Mouse (Mus musculus) stomach, embryonic 16.5 days (tissue): ENCODE results near the gene Pgpep1l. TPM values are rescaled to one million over a fixed set of nuclear protein-coding genes. Genes with fewer than 3 reads are reported as not detected.
A peak's percentile ranks its signal among the peaks of the same experiment; 100 is the strongest.
"Not testable (repeated sequence)": the region's sequence is repeated elsewhere in the genome, so short reads cannot be mapped to it uniquely, and the experiment has no call there.

ENCODE experiments used
- ATAC-seq: fragments of 200-750 bp; cut with Nextera tagmentation; 2 replicates; pipeline ENCODE4 v1.8.0; 2017; ENCODE audit warnings: moderate number of reproducible peaks, moderate TSS enrichment; ENCODE audit not compliant: insufficient read depth, low FRiP score
- H3K27ac ChIP-seq: fragments of 300-500 bp; sonication (generic); 2 replicates; pipeline ENCODE4 v1.5.1; 2014; ENCODE audit warnings: low read length
- H3K27me3 ChIP-seq: fragments of 300-500 bp; sonication (generic); 2 replicates; pipeline ENCODE4 v1.6.1; 2014; ENCODE audit warnings: low read length, control low read depth, mixed read lengths; ENCODE audit not compliant: control insufficient read depth, insufficient read depth
- H3K36me3 ChIP-seq: fragments of 300-500 bp; sonication (generic); 2 replicates; pipeline ENCODE4 v1.6.1; 2014; ENCODE audit warnings: low read length; ENCODE audit not compliant: control insufficient read depth, insufficient read depth
- H3K4me1 ChIP-seq: fragments of 300-500 bp; sonication (generic); 2 replicates; pipeline ENCODE4 v1.6.1; 2014; ENCODE audit warnings: low read length, control low read depth, mixed read lengths; ENCODE audit not compliant: control insufficient read depth, insufficient read depth
- H3K4me2 ChIP-seq: fragments of 300-500 bp; sonication (generic); 2 replicates; pipeline ENCODE4 v1.6.1; 2014; ENCODE audit warnings: low read depth, low read length, mixed read lengths
- H3K4me3 ChIP-seq: fragments of 300-500 bp; sonication (generic); replicated peaks from 2 replicates; pipeline ENCODE4 v1.5.1; 2014; ENCODE audit warnings: mild to moderate bottlenecking, low read length
- H3K9ac ChIP-seq: fragments of 300-500 bp; sonication (generic); 2 replicates; pipeline ENCODE4 v1.6.1; 2014; ENCODE audit warnings: low read length
- H3K9me3 ChIP-seq: fragments of 300-500 bp; sonication (generic); replicated peaks from 2 replicates; pipeline ENCODE4 v1.6.1; 2016; ENCODE audit warnings: low read length, control low read depth; ENCODE audit not compliant: control insufficient read depth
- WGBS: fragments of 180-500 bp; shearing (Covaris S2); extraction: QIAGEN DNeasy Blood & Tissue Kit; methylation state at CpG from one replicate; pipeline ENCODE4 v1.1.7; 2014; 5-methylcytosine and 5-hydroxymethylcytosine counted together
- polyA plus RNA-seq: library from polyadenylated mRNA; unstranded; fragments of >200 nt; fragmentation: Nextera tagmentation; extraction: Ambion mirVana; gene quantifications from 2 replicates; pipeline ENCODE4 v1.2.1, GENCODE M21; 2015

Pgpep1l gene
- polyA plus RNA-seq, 1 experiment from 2014 or later = not detected

DNA sequence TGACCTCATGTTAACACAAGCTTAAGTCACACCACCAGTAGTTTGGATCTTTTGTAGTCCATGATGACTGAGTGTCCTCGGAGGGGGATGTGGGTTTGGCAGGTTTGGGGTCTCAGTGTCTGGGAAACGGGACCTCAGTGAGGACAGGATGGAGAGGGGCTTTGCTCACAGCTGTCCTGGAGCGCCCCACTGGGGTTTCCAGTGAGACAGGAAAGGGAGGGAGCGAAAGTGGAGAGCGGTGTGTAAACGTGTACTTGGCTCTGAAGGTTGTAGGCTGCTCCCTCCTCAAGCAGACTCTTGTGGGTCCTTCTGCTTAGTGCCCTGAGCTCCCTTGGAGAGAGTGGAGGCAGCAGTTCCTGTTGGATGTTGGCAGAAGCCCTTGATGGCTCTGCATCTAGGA lies 14.9 kb upstream of the Pgpep1l start:
- H3K36me3 ChIP-seq = no peaks in the 10 kb centered on the region
- H3K27ac ChIP-seq = no peak overlapping the region
- H3K4me1 ChIP-seq = peaks cover 4% of the 10 kb centered on the region; the same call in 1 of the 2 replicates
- H3K4me2 ChIP-seq = no peak overlapping the region
- H3K9ac ChIP-seq = no peak overlapping the region
- no peaks in the 10 kb centered on the region for H3K9me3 ChIP-seq
- H3K4me3 ChIP-seq = no peak overlapping the region
- peaks cover 3% of the 10 kb centered on the region; the same call in 1 of the 2 replicates for H3K27me3 ChIP-seq
- WGBS = 62% methylated on average over 6 of the region's 6 CpGs
- ATAC-seq = no peak

DNA sequence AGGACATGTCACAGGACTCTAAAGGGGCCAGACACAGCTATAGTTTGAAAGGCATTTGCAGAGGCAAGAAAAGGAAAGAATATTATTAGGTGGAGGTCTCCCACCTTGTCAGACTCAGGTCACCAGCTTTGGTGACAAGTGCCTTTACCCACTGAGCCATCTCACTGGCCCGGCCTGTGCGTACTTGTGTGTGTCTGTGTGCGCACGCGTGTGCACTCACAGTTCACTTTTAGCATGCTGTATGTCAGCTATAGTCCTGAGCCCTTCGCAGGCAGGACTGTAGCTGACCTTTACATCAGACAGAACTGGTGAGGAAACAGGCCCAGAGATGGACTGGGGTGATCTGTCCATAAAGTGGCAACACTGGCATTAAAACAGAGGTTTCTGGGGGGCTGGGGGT lies 14.4 kb upstream of the Pgpep1l start:
- Histone ChIP-seq H3K36me3 (no peaks in the 10 kb centered on the region), H3K4me2 (no peak overlapping the region), H3K9me3 (no peaks in the 10 kb centered on the region), H3K27ac (no peak overlapping the region), H3K4me3 (no peak overlapping the region), H3K4me1 (0 out of 2 replicates have a peak, but pooled peaks cover 4% of the 10 kb centered on the region), H3K9ac (no peak overlapping the region), H3K27me3 (peaks cover 3% of the 10 kb centered on the region; the same call in 1 of the 2 replicates)
- no peak for ATAC-seq
- 95% methylated on average over 6 of the region's 6 CpGs for WGBS

DNA sequence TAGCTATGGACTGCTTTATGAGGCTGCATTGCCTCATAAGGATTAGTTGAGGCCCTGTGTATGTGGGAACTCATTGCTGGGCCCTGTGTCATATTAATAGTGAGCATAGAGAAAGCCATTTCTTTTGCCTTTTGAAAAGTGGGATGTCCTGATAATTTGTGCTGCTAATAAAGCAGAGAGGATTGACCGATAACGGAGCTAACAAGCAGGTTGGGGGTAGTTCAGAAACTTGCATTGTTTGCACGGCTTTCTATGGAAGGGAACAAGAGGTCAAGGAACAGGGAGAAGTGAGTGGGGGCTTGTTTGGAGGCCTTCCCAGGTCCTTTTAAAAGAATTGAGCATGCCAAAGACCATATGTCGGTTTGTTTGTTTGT lies 13.9 kb upstream of the Pgpep1l start:
- 65% methylated on average over 4 of the region's 4 CpGs for WGBS
- H3K36me3 ChIP-seq = no peaks in the 10 kb centered on the region
- H3K4me2 ChIP-seq = no peak overlapping the region
- no peak for ATAC-seq
- H3K4me1 ChIP-seq = 0 out of 2 replicates have a peak, but pooled peaks cover 4% of the 10 kb centered on the region
- no peak overlapping the region for H3K4me3 ChIP-seq
- no peak overlapping the region for H3K27ac ChIP-seq
- H3K27me3 ChIP-seq = peaks cover 3% of the 10 kb centered on the region; the same call in 1 of the 2 replicates
- H3K9me3 ChIP-seq = no peaks in the 10 kb centered on the region
- H3K9ac ChIP-seq = no peak overlapping the region

DNA sequence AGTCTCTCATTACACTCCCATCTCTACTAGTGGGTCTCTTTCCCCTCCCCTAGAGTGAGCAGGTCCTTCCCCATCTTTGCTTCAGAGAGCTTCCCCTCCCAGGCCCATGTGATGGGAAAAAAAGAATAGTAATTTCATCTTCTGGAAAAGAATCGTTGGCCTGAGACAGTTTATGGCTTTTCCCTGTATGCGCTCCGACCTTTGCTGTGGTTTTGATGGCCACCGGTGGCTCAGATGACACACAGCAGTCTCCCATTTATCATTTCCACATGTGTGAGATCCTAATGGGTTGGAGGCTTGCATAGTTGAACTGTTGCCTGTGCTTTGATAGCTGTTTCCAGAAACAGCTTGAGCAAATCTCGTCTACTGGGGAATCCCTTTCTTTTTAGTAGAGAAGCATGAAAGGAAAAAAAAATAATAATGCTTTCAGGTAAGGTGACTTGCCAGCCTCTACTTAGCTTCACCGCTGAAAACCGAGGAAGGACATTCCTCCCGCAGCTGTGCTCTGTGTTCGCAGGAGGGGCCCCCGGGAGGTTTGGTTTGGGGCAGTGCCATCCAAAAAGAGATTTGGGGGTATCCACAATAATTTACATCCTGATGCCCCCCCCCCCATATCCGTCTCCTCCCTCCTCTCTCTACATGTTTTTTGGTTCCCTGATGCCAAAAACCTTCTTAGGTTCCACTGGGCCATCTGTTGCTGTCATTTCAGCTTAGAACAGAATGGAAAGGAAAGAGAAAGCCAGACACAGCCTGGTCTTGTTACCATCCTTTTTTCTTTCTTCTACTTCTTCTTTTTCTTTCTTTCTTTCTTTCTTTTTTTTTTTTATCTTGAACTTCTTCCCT lies 13.2 kb upstream of the Pgpep1l start:
- Histone ChIP-seq H3K9ac (no peak overlapping the region), H3K4me3 (no peak overlapping the region), H3K4me2 (no peak overlapping the region), H3K27ac (no peak overlapping the region), H3K27me3 (peaks cover 3% of the 10 kb centered on the region; the same call in 1 of the 2 replicates), H3K9me3 (no peaks in the 10 kb centered on the region), H3K4me1 (0 out of 2 replicates have a peak, but pooled peaks cover 4% of the 10 kb centered on the region), H3K36me3 (no peaks in the 10 kb centered on the region)
- no peak for ATAC-seq
- 41% methylated on average over 11 of the region's 11 CpGs for WGBS

DNA sequence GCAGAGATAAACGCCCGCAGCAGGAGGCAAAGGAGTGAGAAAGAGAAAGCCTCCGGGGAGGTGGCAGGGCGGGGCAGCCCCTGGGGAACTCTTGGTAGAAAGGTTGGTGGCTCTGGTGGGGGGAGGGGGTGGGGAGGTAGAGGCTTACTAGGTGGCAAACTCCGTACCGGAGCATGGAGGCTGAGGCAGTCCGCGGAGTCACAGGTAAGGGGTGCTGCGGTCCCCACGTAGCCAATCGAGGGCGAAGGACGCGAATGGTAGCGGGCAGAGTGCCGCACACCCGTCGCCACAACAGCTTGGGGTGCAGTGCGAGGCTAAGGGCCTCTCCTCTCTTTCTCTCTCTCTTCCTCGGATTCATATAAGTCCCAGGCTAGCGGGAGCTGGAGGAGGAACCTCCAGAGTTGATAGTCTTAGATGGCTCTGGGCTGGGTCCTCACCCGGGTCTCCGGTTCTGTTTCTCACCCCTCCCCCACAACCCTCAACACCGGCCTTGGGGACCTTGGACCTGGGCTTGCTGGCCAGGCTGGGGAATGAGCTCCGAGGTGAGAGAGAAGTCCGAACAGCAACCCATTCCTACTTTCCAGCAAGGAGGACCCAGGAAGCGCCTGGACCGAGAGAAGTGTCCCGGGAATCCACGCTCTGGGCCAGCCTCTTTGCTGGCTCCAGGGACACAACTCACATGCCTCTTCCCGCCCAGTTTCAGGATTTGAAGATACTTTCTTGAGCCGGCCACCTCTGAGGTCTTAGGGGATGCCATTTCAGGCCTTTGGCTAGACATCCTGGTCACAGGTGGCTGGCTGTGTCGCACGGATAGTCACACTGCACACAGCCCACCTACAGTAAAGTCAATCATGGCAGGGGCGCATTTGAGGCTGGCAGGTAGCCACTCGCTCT lies 12.1 kb upstream of the Pgpep1l start:
- Histone ChIP-seq H3K9ac (peak overlapping the region; percentile 61), H3K36me3 (no peaks in the 10 kb centered on the region), H3K27ac (no peak overlapping the region), H3K4me2 (peak overlapping the region; percentile 77), H3K9me3 (no peaks in the 10 kb centered on the region), H3K4me3 (peak overlapping the region; percentile 44), H3K4me1 (0 out of 2 replicates have a peak, but pooled peaks cover 4% of the 10 kb centered on the region), H3K27me3 (peaks cover 3% of the 10 kb centered on the region; the same call in 1 of the 2 replicates)
- WGBS = 9% methylated on average over 36 of the region's 36 CpGs
- peak; percentile 58; the same call in 1 of the 2 replicates for ATAC-seq

DNA sequence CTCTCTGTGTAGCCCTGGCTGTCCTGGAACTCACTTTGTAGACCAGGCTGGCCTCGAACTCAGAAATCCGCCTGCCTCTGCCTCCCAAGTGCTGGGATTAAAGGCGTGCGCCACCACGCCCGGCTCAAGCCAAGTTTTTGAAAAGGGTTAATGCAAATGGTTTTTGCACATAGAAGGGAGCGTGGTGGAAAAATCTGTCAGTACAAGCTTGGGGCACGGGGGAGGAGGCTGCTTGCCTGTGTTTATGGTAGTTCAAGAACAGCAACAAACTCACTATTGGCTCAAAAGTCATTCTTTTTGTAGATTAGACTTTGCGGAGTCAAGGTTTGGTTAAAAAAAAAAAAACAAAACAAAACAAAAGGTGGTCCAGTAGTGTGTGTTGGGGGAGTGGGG lies 11.4 kb upstream of the Pgpep1l start:
- H3K9me3 ChIP-seq, H3K4me1 ChIP-seq, H3K27me3 ChIP-seq, H3K36me3 ChIP-seq, ATAC-seq, H3K27ac ChIP-seq: not testable (repeated sequence)
- 49% methylated on average over 9 of the region's 9 CpGs for WGBS
- Histone ChIP-seq H3K4me3 (peak overlapping the region; percentile 44), H3K4me2 (peak overlapping the region; percentile 77), H3K9ac (0 out of 2 replicates have a peak overlapping the region, but pooled peaks have one; percentile 61)

DNA sequence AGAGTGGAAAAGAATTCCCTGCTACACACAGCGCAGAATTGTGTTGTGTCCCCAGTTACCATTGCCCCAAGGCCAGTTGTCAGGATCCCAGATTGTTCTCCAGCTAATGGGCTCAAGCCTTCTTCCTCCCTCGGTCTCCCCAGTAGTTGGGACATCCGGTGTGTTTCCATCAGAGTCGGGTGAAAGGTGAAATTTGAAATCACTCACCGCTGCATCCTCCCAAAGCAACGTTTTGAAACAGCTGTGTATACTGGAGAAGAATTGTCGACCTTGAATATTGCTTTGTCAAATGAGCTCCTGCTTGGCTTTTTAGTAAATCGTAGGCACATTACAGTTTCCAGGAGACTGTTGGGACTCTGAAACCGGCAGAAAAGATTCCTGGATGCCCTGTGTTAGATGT lies 10.9 kb upstream of the Pgpep1l start:
- WGBS = 56% methylated on average over 9 of the region's 9 CpGs
- Histone ChIP-seq H3K4me1 (peaks cover 8% of the 10 kb centered on the region; the same call in 1 of the 2 replicates), H3K4me3 (no peak overlapping the region), H3K9ac (no peak overlapping the region), H3K4me2 (no peak overlapping the region), H3K27ac (no peak overlapping the region), H3K27me3 (peaks cover 3% of the 10 kb centered on the region; the same call in 1 of the 2 replicates), H3K9me3 (no peaks in the 10 kb centered on the region), H3K36me3 (no peaks in the 10 kb centered on the region)
- ATAC-seq = no peak

DNA sequence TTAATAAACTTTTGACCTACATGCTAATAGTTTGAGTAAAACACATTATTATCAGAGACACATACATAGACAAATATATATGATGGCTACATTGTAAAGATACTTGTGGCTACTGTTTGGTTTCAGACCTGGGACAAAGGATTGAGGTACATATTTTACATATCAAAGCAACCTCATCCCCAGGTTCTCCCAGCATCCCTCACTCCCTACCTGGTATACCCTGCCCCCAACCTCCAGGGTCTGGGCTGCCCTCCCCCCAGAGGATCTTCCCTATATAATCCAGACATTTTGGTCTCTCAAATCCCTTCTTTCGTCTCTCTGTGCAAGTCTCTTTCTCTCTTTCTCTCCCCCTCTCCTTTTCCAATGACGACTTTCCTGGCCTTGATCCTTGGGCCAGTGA lies 10.2 kb upstream of the Pgpep1l start:
- no peak overlapping the region for H3K4me3 ChIP-seq
- no peak for ATAC-seq
- peaks cover 3% of the 10 kb centered on the region; the same call in 1 of the 2 replicates for H3K27me3 ChIP-seq
- no peak overlapping the region for H3K9ac ChIP-seq
- H3K36me3 ChIP-seq = no peaks in the 10 kb centered on the region
- no peak overlapping the region for H3K27ac ChIP-seq
- no peaks in the 10 kb centered on the region for H3K9me3 ChIP-seq
- H3K4me1 ChIP-seq = peaks cover 8% of the 10 kb centered on the region; the same call in 1 of the 2 replicates
- H3K4me2 ChIP-seq = no peak overlapping the region
- WGBS = 76% methylated on average over 2 of the region's 2 CpGs
